Mouse (Mus musculus) small intestine, adult 2 months (tissue): ENCODE measurements at regions not wholly inside any gene's neighbourhood (a gene's known extent, or its start where the extent isn't known, plus 50 kb on each side); places are given as distances from the start of the nearest gene placed in this dataset.

Experiments
- H3K27ac ChIP-seq: fragments of 200-500 bp; 2 replicates; pipeline ENCODE4 v1.5.1; 2012; ENCODE audit warnings: low read depth, low read length, control low read depth, inconsistent platforms; ENCODE audit not compliant: insufficient read depth
- H3K27me3 ChIP-seq: fragments of 200-500 bp; 2 replicates; pipeline ENCODE4 v1.6.1; 2012; ENCODE audit warnings: mild to moderate bottlenecking, moderate library complexity, low read length, inconsistent platforms; ENCODE audit not compliant: control insufficient read depth, insufficient read depth
- H3K36me3 ChIP-seq: fragments of 200-500 bp; 2 replicates; pipeline ENCODE4 v1.6.1; 2012; ENCODE audit warnings: mild to moderate bottlenecking, low read length, control low read depth, inconsistent platforms; ENCODE audit not compliant: control insufficient read depth, insufficient read depth
- H3K4me1 ChIP-seq: fragments of 200-500 bp; 2 replicates; pipeline ENCODE4 v1.6.1; 2012; ENCODE audit warnings: low read length, inconsistent platforms, mixed read lengths; ENCODE audit not compliant: control insufficient read depth, insufficient read depth, insufficient read length
- H3K4me3 ChIP-seq: fragments of 200-500 bp; 2 replicates; pipeline ENCODE4 v1.5.1; 2012; ENCODE audit warnings: low read depth, mild to moderate bottlenecking, control low read depth, inconsistent platforms, low read length, moderate library complexity
- CTCF ChIP-seq: fragments of 200-500 bp; IDR thresholded peaks from 2 replicates; pipeline ENCODE4 v1.5.1; 2012; ENCODE audit warnings: low read depth, mild to moderate bottlenecking, control low read depth, inconsistent platforms, low read length, moderate library complexity, mixed read lengths; ENCODE audit not compliant: insufficient replicate concordance, insufficient read length; ENCODE audit errors: extremely low read depth
- POLR2A ChIP-seq: fragments of 200-500 bp; IDR thresholded peaks from 2 replicates; pipeline ENCODE4 v1.6.1; 2012; ENCODE audit warnings: low read depth, mild to moderate bottlenecking, control low read depth, inconsistent platforms, low read length, moderate library complexity
- WGBS: fragments of 180-500 bp; shearing (Covaris S2); methylation state at CpG from one replicate; pipeline ENCODE4 v1.1.7; 2018; 5-methylcytosine and 5-hydroxymethylcytosine counted together

DNA sequence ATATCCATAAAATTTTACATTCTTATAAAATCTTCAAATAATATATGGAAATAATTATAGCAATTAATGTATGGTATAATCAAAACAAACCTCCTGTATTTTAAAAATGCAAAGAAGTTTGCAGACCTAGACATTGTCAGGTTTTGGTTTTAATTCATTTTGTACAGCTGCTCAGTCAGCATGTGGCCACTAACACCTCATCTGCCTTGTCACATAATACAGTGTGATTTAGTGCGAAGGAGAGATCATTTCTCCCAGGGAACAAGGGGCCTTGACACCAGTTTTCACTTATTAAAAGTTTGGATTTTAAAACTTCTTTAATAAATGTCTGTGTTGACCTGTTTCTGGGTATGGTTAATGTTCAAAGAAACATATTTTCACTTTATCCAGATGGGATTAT is 1126.6 kb upstream of the Pcdh20 start:
- TF ChIP-seq POLR2A (no peak), CTCF (no peak)

DNA sequence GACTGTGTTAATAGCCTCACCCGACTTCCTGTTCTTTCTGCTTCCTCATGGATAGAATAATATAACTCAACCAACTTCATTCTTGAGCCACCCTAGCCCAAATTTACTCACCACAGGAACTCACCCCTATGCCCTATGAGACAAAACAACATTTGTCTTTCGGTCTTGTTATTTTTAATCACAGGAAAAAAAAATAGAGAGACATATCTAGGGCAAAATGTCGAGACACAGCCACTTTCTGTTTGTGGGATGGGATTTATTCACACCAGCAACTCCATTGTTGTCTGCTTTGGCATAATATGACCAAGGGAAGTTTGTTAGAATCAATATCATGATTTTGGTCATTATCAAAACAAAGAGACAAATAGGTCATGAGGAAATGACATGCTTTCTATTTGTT is 1102.4 kb upstream of the Pcdh20 start:
- H3K27me3 ChIP-seq = no peaks in the 10 kb centered on the region
- H3K36me3 ChIP-seq = no peaks in the 10 kb centered on the region
- no peaks in the 10 kb centered on the region for H3K4me1 ChIP-seq
- no peak overlapping the region for H3K27ac ChIP-seq
- TF ChIP-seq CTCF (no peak), POLR2A (no peak)
- no peak overlapping the region for H3K4me3 ChIP-seq
- 68% methylated on average over 3 of the region's 3 CpGs for WGBS

More for the DNA sequence above, 1126.6 kb upstream of the Pcdh20 start:
- H3K36me3 ChIP-seq = no peaks in the 10 kb centered on the region
- H3K27me3 ChIP-seq = no peaks in the 10 kb centered on the region
- H3K27ac ChIP-seq = no peak overlapping the region
- H3K4me1 ChIP-seq = no peaks in the 10 kb centered on the region
- no peak overlapping the region for H3K4me3 ChIP-seq
- 83% methylated on average over 1 of the region's 1 CpGs for WGBS

DNA sequence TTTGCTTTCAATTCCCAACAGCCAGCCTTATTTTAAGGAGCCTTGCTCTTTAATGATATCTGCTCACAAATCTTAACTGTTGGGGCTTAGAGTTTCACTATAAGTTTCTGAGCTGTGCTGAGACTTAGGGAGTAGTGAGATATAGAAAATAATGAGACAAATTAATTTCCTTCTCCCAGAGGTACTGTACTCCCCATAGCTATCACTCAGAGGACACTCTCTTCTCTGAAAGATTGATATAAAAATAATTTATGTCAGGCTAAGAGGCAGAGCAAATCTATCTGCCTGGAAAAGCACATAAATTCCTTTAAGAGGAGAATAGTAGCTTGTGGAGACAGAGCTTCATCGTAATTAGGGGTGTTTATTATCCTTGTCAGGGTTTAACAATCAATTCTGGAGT is 1100.5 kb upstream of the Pcdh20 start:
- no peak for TF ChIP-seq POLR2A
- no peak for TF ChIP-seq CTCF
- 32% methylated on average over 1 of the region's 1 CpGs for WGBS
- H3K27ac ChIP-seq = no peak overlapping the region
- no peaks in the 10 kb centered on the region for H3K36me3 ChIP-seq
- H3K4me1 ChIP-seq = no peaks in the 10 kb centered on the region
- H3K27me3 ChIP-seq = no peaks in the 10 kb centered on the region
- no peak overlapping the region for H3K4me3 ChIP-seq

DNA sequence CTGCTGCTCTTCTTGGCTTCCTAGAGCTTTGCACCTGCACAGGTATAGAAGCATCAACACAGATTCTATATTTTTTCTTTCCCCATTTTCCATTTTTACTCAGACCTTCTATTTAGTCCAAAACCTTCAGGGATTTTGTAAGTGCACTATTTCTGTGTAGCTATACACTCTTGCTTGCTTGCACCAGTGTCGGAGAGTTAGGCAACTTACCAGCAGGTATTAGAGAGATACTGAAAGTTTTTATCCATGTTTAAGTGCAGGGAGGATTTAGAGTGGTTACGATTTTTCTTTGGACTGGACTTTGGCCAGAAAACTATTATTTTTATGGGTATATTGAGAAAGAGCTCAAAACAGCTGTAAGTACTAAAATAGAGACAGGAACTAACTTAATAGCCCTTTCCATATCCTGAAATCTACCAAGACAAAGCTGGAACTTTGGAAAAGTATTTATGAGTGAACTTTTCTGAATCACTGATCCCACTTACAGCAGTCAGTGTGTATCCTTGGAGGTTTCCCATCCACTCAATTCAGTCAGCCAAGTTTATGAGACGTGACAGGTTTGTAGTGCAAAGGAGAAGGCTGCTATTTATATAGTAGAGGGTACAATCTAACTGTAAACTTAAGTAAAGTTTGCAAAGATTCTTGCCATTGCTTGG is 1088.8 kb upstream of the Pcdh20 start:
- H3K27me3 ChIP-seq = no peaks in the 10 kb centered on the region
- TF ChIP-seq POLR2A (no peak), CTCF (no peak)
- H3K4me1 ChIP-seq = no peaks in the 10 kb centered on the region
- no peak overlapping the region for H3K27ac ChIP-seq
- no peak overlapping the region for H3K4me3 ChIP-seq
- no peaks in the 10 kb centered on the region for H3K36me3 ChIP-seq
- WGBS = 28% methylated on average over 3 of the region's 3 CpGs

DNA sequence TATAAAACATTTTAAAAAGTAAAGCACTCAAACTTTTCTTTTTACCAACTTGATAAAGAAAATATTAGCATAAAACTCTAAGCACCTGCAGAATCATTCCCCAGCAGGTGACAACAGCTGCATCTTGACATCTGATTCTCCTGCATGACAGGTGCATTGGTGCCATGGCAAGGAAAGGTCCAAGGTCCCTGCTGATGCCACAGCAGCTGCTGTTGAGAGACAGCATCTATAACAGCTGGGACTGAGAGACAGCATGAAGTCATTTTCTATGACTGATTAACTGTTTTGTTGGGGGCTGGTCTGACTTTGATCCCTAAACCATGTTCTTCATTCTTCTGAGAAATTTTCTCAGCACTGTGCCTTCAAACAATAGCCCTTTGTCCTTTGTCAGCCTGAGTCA is 1086.1 kb upstream of the Pcdh20 start:
- Histone ChIP-seq H3K27me3 (no peaks in the 10 kb centered on the region), H3K36me3 (no peaks in the 10 kb centered on the region), H3K4me3 (no peak overlapping the region), H3K27ac (no peak overlapping the region), H3K4me1 (no peaks in the 10 kb centered on the region)
- TF ChIP-seq CTCF (no peak), POLR2A (no peak)

DNA sequence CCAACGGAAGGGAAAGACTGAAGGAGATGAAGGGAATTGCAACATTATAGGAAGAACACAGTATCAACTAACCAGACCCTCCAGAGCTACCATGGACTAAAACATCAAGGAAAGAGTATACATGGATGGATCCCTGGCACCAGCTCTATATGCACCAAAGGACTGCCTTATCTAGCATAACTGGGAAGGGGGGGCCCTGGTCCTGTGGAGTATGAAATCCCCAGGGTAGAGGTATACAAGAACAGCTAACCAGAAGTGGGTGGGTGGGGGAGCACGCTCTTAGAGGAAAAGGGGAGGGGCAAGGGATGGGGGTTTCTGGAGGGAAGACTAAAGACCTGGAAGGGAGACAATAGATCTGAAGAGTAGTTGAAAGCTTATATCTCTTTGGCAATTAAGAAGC is 1085.0 kb upstream of the Pcdh20 start:
- WGBS = 71% methylated on average over 2 of the region's 2 CpGs
- TF ChIP-seq CTCF (no peak), POLR2A (no peak)
- no peaks in the 10 kb centered on the region for H3K27me3 ChIP-seq
- no peak overlapping the region for H3K4me3 ChIP-seq
- H3K27ac ChIP-seq = no peak overlapping the region
- no peaks in the 10 kb centered on the region for H3K4me1 ChIP-seq
- no peaks in the 10 kb centered on the region for H3K36me3 ChIP-seq

DNA sequence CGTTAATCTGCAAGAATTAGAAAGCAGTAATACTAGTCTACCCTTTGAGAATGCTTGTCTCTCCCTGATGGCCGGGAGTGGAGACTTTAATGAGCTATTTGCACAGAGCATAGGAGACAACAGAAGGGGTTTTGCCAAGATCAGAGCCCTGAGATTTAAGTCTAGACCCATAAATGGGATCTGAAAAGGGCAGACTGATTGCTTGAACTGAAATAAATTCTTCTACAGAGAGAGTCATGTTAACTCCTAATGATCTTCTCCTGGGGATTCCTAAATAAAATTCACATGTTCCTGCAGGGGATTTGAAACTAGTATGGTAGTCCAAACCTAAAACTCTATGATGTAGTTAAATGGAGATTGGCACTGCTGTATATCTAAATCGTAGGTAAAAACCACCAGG is 1082.9 kb upstream of the Pcdh20 start:
- Histone ChIP-seq H3K27me3 (no peaks in the 10 kb centered on the region), H3K4me1 (no peaks in the 10 kb centered on the region), H3K4me3 (no peak overlapping the region), H3K36me3 (no peaks in the 10 kb centered on the region), H3K27ac (no peak overlapping the region)
- TF ChIP-seq POLR2A (no peak), CTCF (no peak)
- 72% methylated on average over 3 of the region's 3 CpGs for WGBS
